Mouse (Mus musculus): Measurements from ENCODE around the gene Rad23a. TPM values are rescaled to one million over a fixed set of nuclear protein-coding genes. Genes with fewer than 3 reads are reported as not detected.

Rad23a gene
- total RNA-seq (2022), result 10 to 100 TPM; 72.4 to 90.1 (median 79.4) TPM

GRCm38 (mm10) chr8:84840248-84840999 is at the start of gene Rad23a:
TSS of gene Rad23a (minus strand) at chr8:84840665.
- peak; percentile 84 to 90 for DNase-seq (ENCODE audit: low spot score in 2 of 2)

DNA sequence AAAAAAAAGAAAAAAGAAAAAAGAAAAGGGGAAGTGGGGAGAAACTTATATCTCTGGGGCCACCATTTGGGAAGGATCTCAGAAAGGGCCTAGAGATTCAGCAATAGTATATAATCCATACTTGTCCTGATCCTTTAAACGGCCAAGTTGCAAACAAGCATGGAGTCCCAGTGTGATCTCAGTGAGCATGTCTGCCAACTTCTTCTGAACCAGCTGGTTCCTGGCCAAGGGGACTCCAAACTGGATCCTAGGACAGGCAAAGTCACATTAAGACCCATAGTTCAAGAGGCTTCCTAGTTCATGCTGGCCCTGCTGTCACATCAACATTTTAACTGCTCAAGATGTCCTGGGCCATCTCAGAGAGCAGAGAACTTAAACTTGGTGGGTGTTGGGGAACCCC is 48.7 kb upstream of the Rad23a start:
- no peak for DNase-seq (ENCODE audit: low spot score in 2 of 2)

DNA sequence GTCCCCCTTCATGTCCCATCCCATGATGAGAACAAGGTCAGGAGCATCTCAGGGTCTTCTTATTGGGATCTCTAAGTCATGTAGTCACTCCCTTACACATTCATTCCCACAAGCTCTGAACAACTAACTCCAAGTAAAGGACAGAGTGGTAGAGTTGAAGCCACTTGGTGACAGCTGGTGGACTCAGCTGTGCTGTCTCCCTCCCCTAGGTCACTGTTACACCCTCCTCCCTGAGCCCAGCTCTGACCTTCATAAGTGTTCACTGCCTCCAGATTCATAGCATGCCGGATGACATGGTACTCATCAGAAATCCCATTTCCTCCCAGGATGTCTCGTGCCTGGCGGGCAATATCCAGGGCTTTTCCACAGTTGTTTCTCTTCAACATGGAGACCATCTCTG is 47.8 kb upstream of the Rad23a start:
- DNase-seq (ENCODE audit: low spot score in 2 of 2), result no peak

DNA sequence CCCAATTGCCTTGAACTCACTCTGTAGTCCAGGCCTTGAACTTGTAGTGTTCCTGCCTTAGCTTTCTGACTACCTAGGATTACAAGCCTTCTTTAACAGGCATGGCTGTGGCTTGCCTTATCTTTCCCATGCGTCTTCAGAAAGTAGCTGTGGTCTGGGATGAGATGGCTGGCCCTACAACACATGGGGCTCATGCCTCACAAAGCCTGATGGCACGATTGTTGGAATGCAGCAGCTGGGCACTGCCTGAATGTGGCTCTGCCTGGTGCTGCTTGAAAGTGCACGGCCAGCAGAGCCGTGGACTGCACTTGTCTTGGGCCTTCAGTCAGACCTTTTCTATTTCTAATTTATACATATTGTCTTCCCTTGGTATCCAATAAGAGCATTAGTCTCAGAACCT is 44.3 kb upstream of the Rad23a start:
- no peak for DNase-seq (ENCODE audit: low spot score in 2 of 2)

GRCm38 (mm10) chr8:84878915-84879314 is 38.5 kb upstream of the Rad23a start:
- DNase-seq (ENCODE audit: low spot score in 2 of 2), result no peak

DNA sequence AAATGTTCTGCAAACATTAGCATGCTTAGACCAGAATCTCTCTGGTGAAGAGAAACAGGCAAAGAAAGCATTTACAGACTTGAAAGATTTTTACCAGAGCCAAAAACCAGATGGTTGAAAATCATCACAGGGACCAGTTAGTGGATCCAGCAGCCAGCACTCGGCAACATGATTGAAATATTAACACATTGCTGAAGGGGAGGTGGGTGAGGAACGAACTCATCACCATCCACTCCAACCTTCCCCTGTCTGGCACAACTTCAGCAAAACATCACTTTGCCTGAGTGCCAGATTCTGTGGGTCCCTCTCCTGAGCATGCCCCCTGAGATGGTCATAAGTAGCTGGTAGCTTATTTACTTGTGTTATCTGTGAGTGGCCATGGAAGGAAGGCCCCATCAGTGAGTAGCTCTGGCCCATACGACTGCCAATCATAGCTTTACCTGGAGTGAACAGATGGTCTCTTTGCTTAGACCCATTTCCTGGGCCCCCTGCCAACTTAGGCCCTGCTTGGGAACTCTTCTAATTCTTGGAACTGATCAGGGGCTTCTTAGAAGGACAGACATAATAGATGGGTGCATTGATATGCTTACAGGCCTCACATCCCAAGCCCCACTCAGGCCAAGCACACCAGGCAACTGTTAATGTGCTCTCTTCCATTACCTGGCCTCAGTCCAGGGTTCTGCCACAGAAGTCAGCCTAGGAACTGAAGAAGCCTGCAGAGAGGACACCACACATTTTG is 37.0 kb upstream of the Rad23a start:
- no peak for DNase-seq (ENCODE audit: low spot score in 2 of 2)

DNA sequence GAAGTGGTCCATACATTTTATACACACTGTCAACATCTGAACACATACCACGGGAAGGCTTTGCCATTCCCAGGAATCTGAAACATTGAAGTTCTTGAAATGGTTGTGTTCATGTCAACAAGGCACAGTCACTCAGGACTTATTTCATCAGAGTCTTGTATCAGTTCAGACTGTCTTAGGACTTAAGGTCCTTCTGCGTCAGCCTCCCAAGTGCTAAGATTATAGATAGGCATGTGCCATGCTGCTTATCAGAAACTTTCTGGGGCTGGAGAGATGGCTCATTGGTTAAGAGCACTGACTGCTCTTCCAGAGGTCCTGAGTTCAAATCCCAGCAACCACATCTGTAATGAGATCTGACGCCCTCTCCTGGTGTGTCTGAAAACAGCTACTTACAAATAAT is 33.9 kb upstream of the Rad23a start:
- no peak for DNase-seq (ENCODE audit: low spot score in 2 of 2)

DNA sequence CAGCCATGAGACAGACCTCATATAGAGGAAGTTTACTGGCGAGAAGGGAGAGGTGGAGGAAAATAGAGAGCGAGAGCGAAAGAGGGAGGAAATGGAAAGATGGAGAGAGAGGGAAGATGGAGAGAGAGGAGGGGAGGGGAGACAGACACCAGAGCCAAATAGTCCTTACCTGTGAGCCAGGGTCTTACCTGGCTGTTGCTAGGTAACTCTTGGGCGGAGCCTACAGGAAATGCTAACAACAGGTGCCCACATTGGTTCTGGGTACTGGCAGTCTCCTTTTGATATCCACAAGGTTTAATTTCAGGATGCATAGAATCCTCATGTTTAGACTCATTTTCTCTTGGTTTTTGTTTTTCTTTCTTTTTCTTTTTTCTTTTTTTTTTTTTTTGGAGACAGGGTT is 32.6 kb upstream of the Rad23a start:
- DNase-seq (ENCODE audit: low spot score in 2 of 2), result no peak

DNA sequence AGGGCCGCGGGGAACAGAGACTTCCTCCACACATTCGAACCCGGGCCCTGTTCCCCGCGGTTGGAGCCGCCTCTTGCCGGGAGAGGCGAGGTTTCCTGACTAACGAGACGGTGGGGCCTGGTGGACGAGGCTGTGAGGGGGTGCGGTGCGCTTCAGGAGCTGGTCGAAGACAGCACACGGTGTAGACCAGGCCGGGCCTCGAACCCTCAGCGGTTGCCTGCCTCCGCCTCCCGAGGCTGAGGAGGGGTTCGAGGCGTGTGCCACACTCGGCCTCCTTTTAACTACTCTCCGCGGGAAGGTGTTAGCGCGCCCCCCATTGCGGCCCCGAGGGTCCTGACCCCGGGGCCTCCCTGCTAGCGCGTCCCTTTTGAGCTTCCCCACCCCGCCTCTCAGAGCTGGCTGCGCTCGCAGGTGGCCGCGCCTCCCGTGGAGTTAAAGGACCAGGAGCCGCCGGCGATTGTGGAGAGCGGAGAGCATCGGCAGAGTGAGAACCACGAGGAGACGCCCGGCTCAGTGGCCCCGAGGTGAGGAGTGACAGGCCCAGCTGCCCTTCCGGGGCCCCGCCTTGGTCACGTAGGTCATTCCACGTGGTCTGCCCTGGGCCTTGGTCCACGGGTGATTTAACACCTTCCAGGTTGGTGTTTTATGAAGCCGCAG is 32.0 kb upstream of the Rad23a start:
- DNase-seq (ENCODE audit: low spot score in 2 of 2), result no peak

- DNase-seq (ENCODE audit: low spot score in 2 of 2), result peak in 1 of 2 experiments; percentile 21
Observed at GRCm38 (mm10) chr8:84871376-84872308, 31.2 kb upstream of the Rad23a start, which contains the start of gene Syce2. TSS of gene Syce2 (plus strand) at chr8:84872111.

DNA sequence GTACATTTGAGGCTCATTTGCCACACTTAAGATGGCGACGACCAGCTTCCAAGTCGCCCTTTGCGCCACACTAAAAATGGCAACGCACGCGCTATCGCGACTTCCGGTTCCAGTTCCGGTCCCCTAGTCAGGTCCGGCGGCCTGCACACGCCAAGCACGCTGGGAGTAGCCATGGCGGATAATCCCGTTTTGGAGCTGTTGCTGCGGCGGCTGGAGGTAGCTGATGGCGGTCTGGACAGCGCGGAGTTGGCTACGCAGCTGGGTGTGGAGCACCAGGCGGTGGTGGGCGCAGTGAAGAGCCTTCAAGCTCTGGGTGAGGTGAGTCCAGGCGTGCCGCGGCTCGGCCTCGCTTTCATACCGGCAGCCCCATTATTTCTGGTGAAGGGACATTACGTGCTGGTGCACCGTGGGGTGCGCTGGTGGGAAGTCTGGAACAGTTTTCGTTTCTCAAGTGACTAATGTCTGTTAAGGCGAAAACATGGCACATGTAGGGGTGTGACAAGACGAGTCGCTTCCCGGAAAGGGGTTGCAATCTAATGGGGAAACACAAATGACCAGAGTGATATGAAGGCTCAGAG is 16.5 kb upstream of the Rad23a start, which contains the start of gene Farsa:
Gene Farsa, plus strand, starts transcription at position 126 of the 578 bp plus-strand sequence.
- peak; percentile 87 to 93 for DNase-seq (ENCODE audit: low spot score in 2 of 2)

DNA sequence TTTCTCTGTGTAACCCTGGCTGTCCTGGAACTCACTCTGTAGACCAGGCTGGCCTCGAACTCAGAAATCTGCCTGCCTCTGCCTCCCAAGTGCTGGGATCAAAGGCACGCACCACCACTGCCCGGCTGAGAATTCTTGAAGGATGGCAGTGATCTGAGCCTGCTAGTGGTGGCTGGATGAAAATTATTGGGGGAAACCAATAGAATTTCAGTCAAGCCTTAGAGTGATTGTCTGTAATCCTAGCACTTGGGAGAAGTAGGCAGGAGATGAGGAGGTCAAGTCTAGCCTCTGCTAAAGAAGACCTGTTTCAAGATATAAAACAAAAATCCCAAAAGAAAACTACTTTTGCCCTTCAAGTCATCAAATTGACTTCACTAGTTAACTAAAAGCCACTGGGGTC is 16.0 kb upstream of the Rad23a start:
- DNase-seq (ENCODE audit: low spot score in 2 of 2), result no peak

DNA sequence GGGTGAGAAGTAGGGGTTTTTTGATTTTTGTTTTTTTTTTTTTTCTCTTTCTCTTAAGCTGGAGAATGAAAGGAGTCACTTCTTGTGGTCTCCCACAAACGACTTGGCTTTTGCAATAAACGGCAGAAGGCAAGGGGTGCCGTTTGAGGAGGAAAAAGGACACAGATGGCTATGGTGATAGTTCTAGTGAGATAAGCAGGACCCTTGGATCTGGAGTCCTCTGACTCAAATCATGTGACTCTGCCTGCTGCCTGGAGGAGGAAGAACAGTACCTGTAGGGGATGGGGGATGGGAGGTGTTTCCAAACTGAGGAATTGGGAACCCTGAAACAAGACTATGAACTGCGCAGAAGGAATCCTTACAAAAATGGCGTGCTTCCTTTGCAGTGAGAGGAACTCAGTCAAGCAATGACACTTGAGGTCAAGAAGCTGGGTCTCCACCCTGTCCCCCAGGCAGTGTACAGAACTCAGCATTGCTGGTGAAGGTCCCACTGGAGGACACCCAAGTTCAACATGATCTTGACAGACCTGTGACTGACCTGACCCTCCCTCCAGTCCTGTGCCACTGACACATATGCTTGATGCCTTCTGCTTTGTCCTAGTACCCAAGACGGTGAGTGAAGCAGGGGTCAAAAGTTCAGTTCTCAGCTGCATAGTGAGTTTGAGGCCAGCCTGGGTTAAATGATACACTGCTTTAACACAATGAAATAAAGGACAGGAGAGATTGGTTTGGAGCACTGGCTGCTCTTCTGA is 7.4 kb upstream of the Rad23a start:
- no peak for DNase-seq (ENCODE audit: low spot score in 2 of 2)

- DNase-seq (ENCODE audit: low spot score in 2 of 2), result peak; percentile 95 to 100
Observed at GRCm38 (mm10) chr8:84846722-84847572, 6.5 kb upstream of the Rad23a start, which contains the start of gene Calr. TSS of gene Calr (minus strand) at chr8:84846934.

DNA sequence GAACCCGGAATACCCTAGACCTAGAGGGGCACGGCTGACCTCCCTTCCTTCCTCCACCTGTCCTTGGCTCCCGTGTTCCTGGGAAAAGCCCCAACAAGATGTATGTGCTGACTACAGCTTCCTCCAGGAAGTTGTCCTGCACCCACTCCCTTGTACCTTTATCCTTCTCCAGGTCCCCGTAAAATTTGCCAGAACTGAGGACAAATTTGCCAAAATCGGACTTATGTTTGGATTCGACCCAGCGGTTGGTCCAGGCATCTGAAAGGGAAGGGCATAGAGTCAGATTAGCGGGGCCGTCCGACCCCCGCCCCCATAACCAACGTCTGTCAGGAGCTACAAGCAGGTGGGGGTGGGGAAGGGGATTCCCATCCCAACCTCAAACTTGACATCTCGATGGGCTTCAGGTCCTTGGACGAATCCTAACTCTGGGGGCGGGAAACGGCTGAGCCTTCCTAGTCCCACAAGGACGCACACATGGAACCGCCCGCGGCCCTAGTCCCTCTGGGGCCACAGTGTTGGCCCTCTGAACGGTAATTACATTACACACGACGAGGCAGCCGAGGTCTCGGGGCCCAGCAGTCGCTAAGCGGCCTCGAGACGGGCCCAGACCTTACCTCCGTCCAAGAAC is 5.7 kb upstream of the Rad23a start:
- no peak for DNase-seq (ENCODE audit: low spot score in 2 of 2)

GRCm38 (mm10) chr8:84845355-84846093 is 5.1 kb upstream of the Rad23a start:
- DNase-seq (ENCODE audit: low spot score in 2 of 2), result no peak

GRCm38 (mm10) chr8:84844397-84845070 is 4.1 kb upstream of the Rad23a start:
- no peak for DNase-seq (ENCODE audit: low spot score in 2 of 2)

Measured in left cerebral cortex, adult 8-10 months (tissue).